Comparison of ENCODE assay signal across 28 mouse cellular contexts in the genomic region with DNA sequence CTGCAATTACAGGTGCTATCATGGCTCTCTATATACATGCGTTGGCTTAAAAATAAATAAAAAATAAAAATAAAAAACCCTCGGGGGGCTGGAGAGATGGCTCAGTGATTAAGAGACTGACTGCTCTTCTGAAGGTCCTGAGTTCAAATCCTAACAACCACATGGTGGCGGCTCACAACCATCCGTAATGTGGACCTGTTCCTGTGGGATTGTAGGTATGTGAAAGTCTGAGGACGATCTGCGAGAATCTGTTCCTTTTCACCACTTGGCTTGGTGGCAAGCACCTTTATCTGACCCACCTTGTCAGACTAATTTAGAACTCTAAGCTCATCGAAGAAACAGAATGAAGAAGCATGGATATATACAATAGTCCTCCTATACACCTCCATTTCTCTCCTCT. TPM values are rescaled to one million over a fixed set of nuclear protein-coding genes. Genes with fewer than 3 reads are reported as not detected.
"Had no signal": no experiment of that assay in that cellular context is flagged by ENCODE, and none has a peak within 500 bp of the region (broad histone marks: within the 10 kb centered on the region; RNA-seq: fewer than 3 reads in every experiment).

No protein-coding gene starts in this region.

- DNase-seq: gastrocnemius, adult 2 months; gastrocnemius, postnatal 10 days; gastrocnemius, postnatal 25 days; heart, adult 2 months; heart, postnatal 14 days; heart, postnatal 4 days; kidney, adult 18-20 months; kidney, adult 8-10 months; kidney, postnatal 10 days; kidney, postnatal 25 days; kidney, postnatal 4 days; liver had no signal

- H3K9me3 ChIP-seq: heart, embryonic 13.5 days; heart, embryonic 15.5 days; hindbrain, embryonic 10.5 days; hindbrain, embryonic 12.5 days; intestine, embryonic 15.5 days; limb, embryonic 10.5 days; limb, embryonic 12.5 days; liver, embryonic 12.5 days had no signal

- H3K27me3 ChIP-seq: heart, embryonic 13.5 days; heart, embryonic 15.5 days; hindbrain, embryonic 12.5 days; intestine, embryonic 15.5 days; limb, embryonic 12.5 days; liver, embryonic 12.5 days had no signal

- H3K27ac ChIP-seq: gastrocnemius, adult 2 months; heart, adult 2 months; heart, embryonic 13.5 days; heart, embryonic 15.5 days; hindbrain, embryonic 10.5 days; hindbrain, embryonic 12.5 days; hindbrain, embryonic 14.5 days; intestine, embryonic 15.5 days; layer of hippocampus, adult 2 months; left cerebral cortex, adult 2 months; limb, embryonic 10.5 days; limb, embryonic 12.5 days; liver, embryonic 12.5 days had no signal

- ATAC-seq: hindbrain, embryonic 16.5 days; inflammation-experienced regulatory T-cells, adult 6 months; intestine, embryonic 15.5 days; intestine, postnatal 0 days; liver, embryonic 12.5 days had no signal

- H3K4me3 ChIP-seq: gastrocnemius, adult 2 months; heart, adult 2 months; heart, embryonic 13.5 days; heart, embryonic 15.5 days; hindbrain, embryonic 10.5 days; hindbrain, embryonic 12.5 days; intestine, embryonic 15.5 days; layer of hippocampus, adult 2 months; left cerebral cortex, adult 2 months; limb, embryonic 10.5 days; limb, embryonic 12.5 days had no signal

- H3K4me2 ChIP-seq: heart, embryonic 11.5 days; heart, embryonic 13.5 days; heart, embryonic 15.5 days; hindbrain, embryonic 12.5 days; hindbrain, embryonic 14.5 days; intestine, embryonic 15.5 days; limb, embryonic 12.5 days had no signal

- H3K9ac ChIP-seq: heart, embryonic 13.5 days; heart, embryonic 15.5 days; hindbrain, embryonic 12.5 days; hindbrain, embryonic 14.5 days; intestine, embryonic 15.5 days; limb, embryonic 12.5 days had no signal

RNA-seq across cellular contexts. Expression of a gene that starts 36.5 kb away (rescaled TPM):
- total RNA-seq: granulocyte monocyte progenitor cell, adult 5-6 weeks had no signal
